Mouse (Mus musculus) Muller cell, postnatal 12 days (primary cell): ENCODE data around the gene Tmem231.

ENCODE experiments used
- DNase-seq: peaks from one replicate; pipeline ENCODE4 v3.0.0-alpha.2; 2015; ENCODE audit errors: inconsistent ontology term

Tmem231 gene

GRCm38 (mm10) chr8:111933348-111934076, at the start of gene Tmem231:
Gene Tmem231, minus strand, starts transcription at chr8:111933881.
- peak; percentile 93 for DNase-seq

- DNase-seq: no peak
These were observed 48.4 kb upstream of the Tmem231 start for GRCm38 (mm10) chr8:111982116-111982515.

- DNase-seq: no peak
These were observed 44.5 kb upstream of the Tmem231 start for GRCm38 (mm10) chr8:111978147-111978546.

GRCm38 (mm10) chr8:111976326-111976725, 42.6 kb upstream of the Tmem231 start:
- DNase-seq: no peak

GRCm38 (mm10) chr8:111975706-111976105, 42.0 kb upstream of the Tmem231 start:
- DNase-seq: no peak

- no peak for DNase-seq
These were observed 40.5 kb upstream of the Tmem231 start for GRCm38 (mm10) chr8:111974138-111974537.

GRCm38 (mm10) chr8:111968991-111969390, 35.3 kb upstream of the Tmem231 start:
- no peak for DNase-seq

GRCm38 (mm10) chr8:111968541-111968940, 34.9 kb upstream of the Tmem231 start:
- DNase-seq: no peak

- DNase-seq: no peak
These were observed 33.7 kb upstream of the Tmem231 start for GRCm38 (mm10) chr8:111967246-111967870.

GRCm38 (mm10) chr8:111964849-111965561, 31.3 kb upstream of the Tmem231 start:
- DNase-seq: peak; percentile 13

GRCm38 (mm10) chr8:111964351-111964750, 30.7 kb upstream of the Tmem231 start:
- no peak for DNase-seq

GRCm38 (mm10) chr8:111963546-111963945, 29.9 kb upstream of the Tmem231 start:
- no peak for DNase-seq

- no peak for DNase-seq
These were observed 29.4 kb upstream of the Tmem231 start for GRCm38 (mm10) chr8:111963091-111963490.

- DNase-seq: no peak
These were observed 28.9 kb upstream of the Tmem231 start for GRCm38 (mm10) chr8:111962589-111962988.

- DNase-seq: no peak
These were observed 27.6 kb upstream of the Tmem231 start for GRCm38 (mm10) chr8:111961330-111961729.

GRCm38 (mm10) chr8:111960591-111961321, 27.1 kb upstream of the Tmem231 start:
- no peak for DNase-seq

- DNase-seq: no peak
These were observed 23.6 kb upstream of the Tmem231 start for GRCm38 (mm10) chr8:111957231-111957630.

GRCm38 (mm10) chr8:111955879-111956278, 22.2 kb upstream of the Tmem231 start:
- no peak for DNase-seq

- no peak for DNase-seq
These were observed 21.3 kb upstream of the Tmem231 start for GRCm38 (mm10) chr8:111954844-111955594.

GRCm38 (mm10) chr8:111951936-111952335, 18.3 kb upstream of the Tmem231 start:
- DNase-seq: no peak

- DNase-seq: no peak
These were observed 17.6 kb upstream of the Tmem231 start for GRCm38 (mm10) chr8:111951317-111951716.
